Mouse (Mus musculus) intestine, embryonic 16.5 days (tissue): ENCODE results near the gene Tab2. TPM values are rescaled to one million over a fixed set of nuclear protein-coding genes. Genes with fewer than 3 reads are reported as not detected.
A peak's percentile ranks its signal among the peaks of the same experiment; 100 is the strongest.

Experiments
- ATAC-seq: fragments of 200-750 bp; cut with Nextera tagmentation; 2 replicates; pipeline ENCODE4 v1.8.0; 2017; ENCODE audit warnings: moderate TSS enrichment, moderate library complexity
- H3K27ac ChIP-seq: fragments of 300-500 bp; sonication (generic); 2 replicates; pipeline ENCODE4 v1.5.1; 2014; ENCODE audit warnings: mild to moderate bottlenecking, low read length
- H3K27me3 ChIP-seq: fragments of 300-500 bp; sonication (generic); replicated peaks from 2 replicates; pipeline ENCODE4 v1.6.1; 2014; ENCODE audit warnings: low read length, control low read depth, mixed read lengths; ENCODE audit not compliant: control insufficient read depth, insufficient read depth
- H3K36me3 ChIP-seq: fragments of 300-500 bp; sonication (generic); 2 replicates; pipeline ENCODE4 v1.6.1; 2014; ENCODE audit warnings: low read length, control low read depth; ENCODE audit not compliant: control insufficient read depth, insufficient read depth
- H3K4me1 ChIP-seq: fragments of 300-500 bp; sonication (generic); 2 replicates; pipeline ENCODE4 v1.6.1; 2014; ENCODE audit warnings: low read length, control low read depth, mixed read lengths; ENCODE audit not compliant: control insufficient read depth, insufficient read depth
- H3K4me2 ChIP-seq: fragments of 300-500 bp; sonication (generic); 2 replicates; pipeline ENCODE4 v1.6.1; 2014; ENCODE audit warnings: low read depth, low read length, control low read depth
- H3K4me3 ChIP-seq: fragments of 300-500 bp; sonication (generic); 2 replicates; pipeline ENCODE4 v1.5.1; 2014; ENCODE audit warnings: mild to moderate bottlenecking, low read length
- H3K9ac ChIP-seq: fragments of 300-500 bp; sonication (generic); 2 replicates; pipeline ENCODE4 v1.6.1; 2014; ENCODE audit warnings: low read depth, low read length
- H3K9me3 ChIP-seq: fragments of 300-500 bp; sonication (generic); 2 replicates; pipeline ENCODE4 v1.6.1; 2016; ENCODE audit warnings: low read length, control low read depth; ENCODE audit not compliant: control insufficient read depth
- WGBS: fragments of 180-500 bp; shearing (Covaris S2); extraction: QIAGEN DNeasy Blood & Tissue Kit; methylation state at CpG from one replicate; pipeline ENCODE4 v1.1.7; 2014; 5-methylcytosine and 5-hydroxymethylcytosine counted together
- polyA plus RNA-seq: library from polyadenylated mRNA; unstranded; fragments of >200 nt; fragmentation: Nextera tagmentation; extraction: Ambion mirVana; gene quantifications from 2 replicates; pipeline ENCODE4 v1.2.1, GENCODE M21; 2015

The Tab2 gene
- polyA plus RNA-seq = 12.8 and 12.9 TPM in 2 replicates

GRCm38 (mm10) chr10:7956228-7957001 is at the start of gene Tab2:
Gene Tab2 (minus strand): TSS chr10:7956230.
- Histone ChIP-seq H3K4me1 (peaks cover 7% of the 10 kb centered on the region), H3K9me3 (no peaks in the 10 kb centered on the region), H3K4me3 (peak within 1 kb of the TSS; percentile 91), H3K27me3 (no peaks in the 10 kb centered on the region), H3K27ac (peak within 1 kb of the TSS; percentile 97), H3K36me3 (no peaks in the 10 kb centered on the region), H3K4me2 (peak within 1 kb of the TSS; percentile 74), H3K9ac (peak within 1 kb of the TSS; percentile 99)
- peak; percentile 96 for ATAC-seq
- under 1% methylated on average over 76 of the region's 97 CpGs for WGBS

GRCm38 (mm10) chr10:7992258-7992919 is 36.4 kb upstream of the Tab2 start:
- H3K4me2 ChIP-seq = no peak overlapping the region
- H3K9ac ChIP-seq = no peak overlapping the region
- 72% methylated on average over 10 of the region's 10 CpGs for whole genome bisulfite sequencing
- no peaks in the 10 kb centered on the region for H3K27me3 ChIP-seq
- H3K4me1 ChIP-seq = no peaks in the 10 kb centered on the region
- no peak for ATAC-seq
- H3K4me3 ChIP-seq = no peak overlapping the region
- H3K27ac ChIP-seq = no peak overlapping the region
- H3K9me3 ChIP-seq = no peaks in the 10 kb centered on the region
- H3K36me3 ChIP-seq = no peaks in the 10 kb centered on the region

- Histone ChIP-seq H3K9ac (no peak overlapping the region), H3K9me3 (no peaks in the 10 kb centered on the region), H3K4me2 (no peak overlapping the region), H3K27me3 (no peaks in the 10 kb centered on the region), H3K27ac (no peak overlapping the region), H3K4me3 (no peak overlapping the region), H3K4me1 (no peaks in the 10 kb centered on the region), H3K36me3 (no peaks in the 10 kb centered on the region)
- 53% methylated on average over 5 of the region's 5 CpGs for WGBS
- ATAC-seq = no peak
Measured at GRCm38 (mm10) chr10:7991596-7991995, 35.6 kb upstream of the Tab2 start.

- Histone ChIP-seq H3K4me2 (no peak overlapping the region), H3K4me1 (no peaks in the 10 kb centered on the region), H3K27ac (no peak overlapping the region), H3K36me3 (no peaks in the 10 kb centered on the region), H3K9ac (no peak overlapping the region), H3K9me3 (no peaks in the 10 kb centered on the region), H3K4me3 (no peak overlapping the region), H3K27me3 (no peaks in the 10 kb centered on the region)
- no peak for ATAC-seq
- 90% methylated on average over 8 of the region's 8 CpGs for WGBS
Measured at GRCm38 (mm10) chr10:7987521-7987920, 31.5 kb upstream of the Tab2 start.

GRCm38 (mm10) chr10:7976462-7976861 is 20.4 kb upstream of the Tab2 start:
- Histone ChIP-seq H3K36me3 (no peaks in the 10 kb centered on the region), H3K27me3 (no peaks in the 10 kb centered on the region), H3K9ac (no peak overlapping the region), H3K27ac (no peak overlapping the region), H3K4me2 (no peak overlapping the region), H3K4me1 (no peaks in the 10 kb centered on the region), H3K9me3 (peaks cover 3% of the 10 kb centered on the region; the same call in 1 of the 2 replicates), H3K4me3 (no peak overlapping the region)
- peak; percentile 67 for ATAC-seq
- 92% methylated on average over 9 of the region's 9 CpGs for WGBS

- ATAC-seq = no peak
- WGBS = 96% methylated on average over 2 of the region's 2 CpGs
Measured at GRCm38 (mm10) chr10:7968747-7969280, 12.8 kb upstream of the Tab2 start.

GRCm38 (mm10) chr10:7967096-7967495 is 11.1 kb upstream of the Tab2 start:
- no peak for ATAC-seq
- Histone ChIP-seq H3K27ac (no peak overlapping the region), H3K27me3 (no peaks in the 10 kb centered on the region), H3K4me3 (no peak overlapping the region), H3K4me2 (no peak overlapping the region), H3K9me3 (no peaks in the 10 kb centered on the region), H3K4me1 (no peaks in the 10 kb centered on the region), H3K9ac (no peak overlapping the region), H3K36me3 (no peaks in the 10 kb centered on the region)
- WGBS = 66% methylated on average over 3 of the region's 3 CpGs

More at GRCm38 (mm10) chr10:7968747-7969280, 12.8 kb upstream of the Tab2 start:
- H3K27ac ChIP-seq = no peak overlapping the region
- H3K4me3 ChIP-seq = no peak overlapping the region
- no peaks in the 10 kb centered on the region for H3K27me3 ChIP-seq
- no peaks in the 10 kb centered on the region for H3K9me3 ChIP-seq
- no peaks in the 10 kb centered on the region for H3K36me3 ChIP-seq
- no peak overlapping the region for H3K4me2 ChIP-seq
- H3K9ac ChIP-seq = no peak overlapping the region
- no peaks in the 10 kb centered on the region for H3K4me1 ChIP-seq

- 66% methylated on average over 6 of the region's 6 CpGs for WGBS
- Histone ChIP-seq H3K27ac (no peak overlapping the region), H3K4me3 (no peak overlapping the region), H3K9me3 (no peaks in the 10 kb centered on the region), H3K4me1 (no peaks in the 10 kb centered on the region), H3K4me2 (no peak overlapping the region), H3K9ac (no peak overlapping the region), H3K27me3 (no peaks in the 10 kb centered on the region), H3K36me3 (no peaks in the 10 kb centered on the region)
- no peak for ATAC-seq
Measured at GRCm38 (mm10) chr10:7959073-7959472, 3.0 kb upstream of the Tab2 start.

- Histone ChIP-seq H3K9me3 (no peaks in the 10 kb centered on the region), H3K36me3 (no peaks in the 10 kb centered on the region), H3K27me3 (no peaks in the 10 kb centered on the region), H3K4me2 (peak overlapping the region; percentile 74), H3K9ac (peak overlapping the region; percentile 99), H3K27ac (peak overlapping the region; percentile 97), H3K4me3 (peak overlapping the region; percentile 91), H3K4me1 (peaks cover 7% of the 10 kb centered on the region)
- WGBS = 1% methylated on average over 14 of the region's 76 CpGs
- ATAC-seq = peak; percentile 59
Measured at GRCm38 (mm10) chr10:7955634-7956121, 352 bp downstream of the Tab2 start.
